Mouse (Mus musculus) midbrain, embryonic 14.5 days (tissue): Measurements from ENCODE around the gene Gas1. TPM values are rescaled to one million over a fixed set of nuclear protein-coding genes. Genes with fewer than 3 reads are reported as not detected.

Experiments
- ATAC-seq: fragments of 200-750 bp; cut with Nextera tagmentation; 2 replicates; pipeline ENCODE4 v1.8.0; 2017; ENCODE audit warnings: moderate number of reproducible peaks, moderate library complexity; ENCODE audit not compliant: low FRiP score, low TSS enrichment
- DNase-seq: peaks from one replicate; pipeline ENCODE4 v3.0.0-alpha.2; 2015
- H3K27ac ChIP-seq: fragments of 300-500 bp; sonication (generic); replicated peaks from 2 replicates; pipeline ENCODE4 v1.5.1; 2014; ENCODE audit warnings: mild to moderate bottlenecking, low read depth, low read length, moderate library complexity
- H3K27me3 ChIP-seq: fragments of 300-500 bp; sonication (generic); 2 replicates; pipeline ENCODE4 v1.6.1; 2014; ENCODE audit warnings: low read length, control low read depth, mixed read lengths; ENCODE audit not compliant: control insufficient read depth, insufficient read depth
- H3K36me3 ChIP-seq: fragments of 300-500 bp; sonication (generic); 2 replicates; pipeline ENCODE4 v1.6.1; 2014; ENCODE audit warnings: low read length, control low read depth; ENCODE audit not compliant: control insufficient read depth, insufficient read depth
- H3K4me1 ChIP-seq: fragments of 300-500 bp; sonication (generic); 2 replicates; pipeline ENCODE4 v1.6.1; 2014; ENCODE audit warnings: mild to moderate bottlenecking, antibody characterized with exemption, low read length, control low read depth; ENCODE audit not compliant: control insufficient read depth, insufficient read depth
- H3K4me2 ChIP-seq: fragments of 300-500 bp; sonication (generic); 2 replicates; pipeline ENCODE4 v1.6.1; 2014; ENCODE audit warnings: mild to moderate bottlenecking, low read length, moderate library complexity
- H3K4me3 ChIP-seq: fragments of 300-500 bp; sonication (generic); replicated peaks from 2 replicates; pipeline ENCODE4 v1.5.1; 2014; ENCODE audit warnings: low read depth, low read length
- H3K9ac ChIP-seq: fragments of 300-500 bp; sonication (generic); replicated peaks from 2 replicates; pipeline ENCODE4 v1.6.1; 2014; ENCODE audit warnings: mild to moderate bottlenecking, low read length, moderate library complexity
- H3K9me3 ChIP-seq: fragments of 300-500 bp; sonication (generic); 2 replicates; pipeline ENCODE4 v1.6.1; 2016; ENCODE audit warnings: low read length, control low read depth, mixed read lengths; ENCODE audit not compliant: control insufficient read depth
- WGBS: fragments of 180-500 bp; shearing (Covaris S2); extraction: QIAGEN DNeasy Blood & Tissue Kit; methylation state at CpG from one replicate; pipeline ENCODE4 v1.1.7; 2014; 5-methylcytosine and 5-hydroxymethylcytosine counted together
- polyA plus RNA-seq: library from polyadenylated mRNA; unstranded; fragments of >200 nt; fragmentation: Nextera tagmentation; extraction: Ambion mirVana; gene quantifications from 2 replicates; pipeline ENCODE4 v1.2.1, GENCODE M21; 2014

Gas1 gene
- polyA plus RNA-seq, 1 experiment from 2014 or later: 24.2 TPM

DNA sequence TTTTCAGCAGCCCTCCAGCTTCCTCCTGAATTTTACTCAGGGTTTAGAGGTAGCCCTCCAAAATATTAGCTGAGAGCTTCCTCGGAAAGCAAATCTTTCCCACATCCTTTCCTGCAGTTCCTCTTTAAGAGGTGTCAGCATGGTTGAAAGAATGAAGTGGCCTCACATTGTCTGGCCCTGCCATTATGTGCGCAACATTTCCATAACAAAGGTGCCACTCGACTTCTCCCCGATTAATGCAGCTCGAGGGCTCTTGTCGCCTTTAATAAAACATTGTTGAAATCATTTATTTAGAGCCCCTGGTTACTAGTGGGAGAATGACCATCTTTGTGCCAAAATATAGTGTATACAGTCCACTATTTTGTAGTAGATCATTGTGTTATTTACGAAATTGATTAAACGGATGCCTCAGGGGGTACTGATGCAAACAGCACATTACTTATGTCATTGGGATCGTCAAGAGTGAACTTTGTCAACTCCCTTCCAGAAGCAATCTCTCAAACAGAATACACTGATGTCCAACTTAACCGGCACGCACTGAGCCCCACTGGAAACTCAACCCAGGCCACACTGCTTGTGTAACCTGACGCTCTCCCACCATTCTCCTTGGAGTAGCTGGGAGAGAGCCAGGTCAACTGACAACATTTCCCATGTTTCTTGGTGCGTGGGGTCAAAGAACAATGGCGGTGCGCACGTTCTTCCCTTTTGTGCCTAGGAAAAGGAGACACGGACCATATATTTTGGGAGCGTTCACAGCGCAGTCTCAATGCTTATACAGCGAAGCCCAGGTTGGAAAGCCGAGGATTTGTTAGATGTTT lies 6.1 kb downstream of the Gas1 start:
- ATAC-seq (peak; percentile 40; the same call in 1 of the 2 replicates), DNase-seq (peak; percentile 73)

DNA sequence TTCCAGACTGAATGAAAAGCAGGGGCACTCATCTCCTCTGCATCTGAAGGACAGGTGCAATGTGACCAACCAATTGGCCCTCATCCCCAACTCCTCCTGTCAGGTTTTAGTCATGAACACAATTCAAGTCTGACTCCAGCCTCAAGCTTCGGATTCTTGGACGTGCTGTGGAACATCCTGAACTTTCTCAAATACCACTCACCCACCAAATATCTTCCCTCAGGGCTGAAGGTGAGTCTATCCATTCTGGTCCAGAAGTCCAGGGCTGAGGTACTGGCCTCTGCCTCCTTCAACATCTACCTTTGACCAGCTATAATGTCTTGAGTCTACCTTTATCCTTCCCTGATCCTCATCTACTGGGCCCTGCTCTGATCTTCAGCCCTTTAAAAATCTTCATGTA lies 8.1 kb downstream of the Gas1 start:
- 97% methylated on average over 2 of the region's 2 CpGs for WGBS
- H3K4me2 ChIP-seq: no peak overlapping the region
- peaks cover 9% of the 10 kb centered on the region; the same call in 1 of the 2 replicates for H3K27me3 ChIP-seq
- H3K36me3 ChIP-seq: no peaks in the 10 kb centered on the region
- H3K27ac ChIP-seq: no peak overlapping the region
- H3K4me1 ChIP-seq: peaks cover 25% of the 10 kb centered on the region
- ATAC-seq (no peak), DNase-seq (no peak)
- no peak overlapping the region for H3K9ac ChIP-seq
- no peaks in the 10 kb centered on the region for H3K9me3 ChIP-seq
- H3K4me3 ChIP-seq: no peak overlapping the region

More for the DNA sequence above, 6.1 kb downstream of the Gas1 start:
- 15% methylated on average over 21 of the region's 21 CpGs for WGBS
- no peaks in the 10 kb centered on the region for H3K36me3 ChIP-seq
- H3K27me3 ChIP-seq: peaks cover 9% of the 10 kb centered on the region; the same call in 1 of the 2 replicates
- no peak overlapping the region for H3K9ac ChIP-seq
- no peak overlapping the region for H3K4me3 ChIP-seq
- no peak overlapping the region; the same call in 1 of the 2 replicates for H3K27ac ChIP-seq
- peaks cover 38% of the 10 kb centered on the region for H3K4me1 ChIP-seq
- H3K4me2 ChIP-seq: peak overlapping the region; percentile 10; the same call in 1 of the 2 replicates
- H3K9me3 ChIP-seq: no peaks in the 10 kb centered on the region

DNA sequence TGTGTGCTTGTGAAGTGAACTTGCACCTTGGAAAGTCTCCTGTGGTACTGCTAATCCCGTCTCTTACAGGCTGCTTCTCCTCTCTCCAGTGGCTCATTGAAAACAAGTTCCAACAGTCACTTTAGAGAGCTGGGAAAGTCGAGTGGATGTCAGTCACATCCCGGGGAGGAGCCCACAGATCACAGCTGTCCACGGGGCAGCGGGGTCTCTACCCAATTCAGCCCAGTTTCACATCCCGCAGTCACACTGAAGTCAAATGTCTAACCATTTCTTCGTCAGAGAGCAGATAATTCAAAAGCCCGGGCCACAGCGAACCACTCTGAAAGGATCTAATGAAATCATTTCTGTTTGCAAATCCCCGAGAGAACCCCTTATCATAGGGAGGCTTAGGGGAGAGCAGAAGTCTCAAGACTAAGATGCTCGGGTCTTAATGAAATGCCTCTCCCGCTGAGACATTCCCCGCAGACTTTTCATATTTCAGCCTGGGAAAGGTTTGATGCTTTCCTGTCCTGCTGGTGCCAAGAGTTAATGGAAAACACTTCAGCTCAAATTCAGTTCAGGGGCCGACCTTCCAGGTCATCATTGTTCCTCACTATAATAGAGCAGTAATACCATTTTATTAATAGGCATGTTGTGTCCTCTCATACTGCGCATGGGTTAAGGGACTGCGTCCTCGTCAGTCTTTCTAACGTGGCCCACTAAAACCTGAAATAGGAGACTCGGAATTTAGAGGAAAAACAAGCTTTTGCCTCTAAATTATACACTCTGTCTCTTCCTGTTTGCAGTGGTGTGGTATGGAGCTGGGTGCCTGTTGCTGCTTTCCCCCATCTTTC lies 20.7 kb downstream of the Gas1 start:
- 4% methylated on average over 19 of the region's 19 CpGs for WGBS
- Histone ChIP-seq H3K4me3 (no peak overlapping the region), H3K36me3 (no peaks in the 10 kb centered on the region), H3K9ac (0 out of 2 replicates have a peak overlapping the region, but pooled peaks have one; percentile 9), H3K4me1 (peaks cover 12% of the 10 kb centered on the region; the same call in 1 of the 2 replicates), H3K27me3 (no peaks in the 10 kb centered on the region), H3K4me2 (peak overlapping the region; percentile 35), H3K9me3 (peaks cover 13% of the 10 kb centered on the region), H3K27ac (peak overlapping the region; percentile 41)
- DNase-seq (peak; percentile 65), ATAC-seq (peak; percentile 17; the same call in 1 of the 2 replicates)

DNA sequence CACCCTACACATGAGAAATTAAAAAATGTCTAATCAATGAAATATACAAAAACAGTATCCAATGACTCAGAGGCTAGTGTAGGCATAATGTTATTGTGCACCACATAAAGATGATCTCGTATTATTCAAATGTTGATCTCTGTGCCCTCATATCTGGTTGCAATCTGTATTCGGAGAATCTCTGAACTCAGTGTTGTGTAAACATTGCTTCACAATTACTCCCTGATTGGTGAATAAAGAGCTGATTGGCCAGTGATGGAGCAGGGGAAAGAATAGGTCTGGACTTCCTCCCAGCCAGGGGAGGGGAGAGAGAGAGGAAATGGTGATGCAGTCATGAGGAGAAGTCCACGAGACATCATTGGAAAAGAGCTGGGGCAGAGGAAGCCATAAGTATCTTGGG lies 23.0 kb downstream of the Gas1 start:
- DNase-seq (no peak), ATAC-seq (no peak)
- Histone ChIP-seq H3K27ac (no peak overlapping the region), H3K4me1 (peaks cover 12% of the 10 kb centered on the region; the same call in 1 of the 2 replicates), H3K9me3 (peaks cover 12% of the 10 kb centered on the region; the same call in 1 of the 2 replicates), H3K9ac (no peak overlapping the region), H3K27me3 (no peaks in the 10 kb centered on the region), H3K36me3 (no peaks in the 10 kb centered on the region), H3K4me3 (no peak overlapping the region), H3K4me2 (no peak overlapping the region)
- WGBS: 97% methylated on average over 3 of the region's 3 CpGs

DNA sequence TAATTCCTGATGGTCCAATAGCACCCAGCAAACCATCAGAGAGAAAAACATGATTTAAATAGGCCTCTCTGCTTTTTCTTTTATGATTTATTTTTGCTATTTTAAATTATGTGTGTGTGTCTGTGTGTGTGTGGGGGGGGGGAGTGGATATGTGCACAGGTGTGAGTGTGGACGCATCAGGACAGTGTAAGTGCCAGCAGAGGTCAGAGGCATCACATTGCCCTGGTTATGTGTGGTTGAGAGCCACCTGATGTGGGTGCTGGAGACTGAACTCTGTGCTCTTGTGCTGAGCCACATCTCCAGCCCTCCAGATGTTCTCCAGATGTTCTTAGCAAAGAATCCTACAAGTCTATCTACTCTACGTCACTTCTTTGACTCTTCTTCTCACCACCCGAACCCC lies 28.9 kb downstream of the Gas1 start:
- H3K4me2 ChIP-seq: no peak overlapping the region
- H3K4me1 ChIP-seq: peaks cover 21% of the 10 kb centered on the region
- H3K27ac ChIP-seq: peak overlapping the region; percentile 80; the same call in 1 of the 2 replicates
- H3K9ac ChIP-seq: no peak overlapping the region
- H3K36me3 ChIP-seq: no peaks in the 10 kb centered on the region
- peaks cover 6% of the 10 kb centered on the region; the same call in 1 of the 2 replicates for H3K9me3 ChIP-seq
- ATAC-seq (no peak), DNase-seq (no peak)
- 80% methylated on average over 3 of the region's 3 CpGs for WGBS
- H3K4me3 ChIP-seq: no peak overlapping the region
- H3K27me3 ChIP-seq: no peaks in the 10 kb centered on the region

DNA sequence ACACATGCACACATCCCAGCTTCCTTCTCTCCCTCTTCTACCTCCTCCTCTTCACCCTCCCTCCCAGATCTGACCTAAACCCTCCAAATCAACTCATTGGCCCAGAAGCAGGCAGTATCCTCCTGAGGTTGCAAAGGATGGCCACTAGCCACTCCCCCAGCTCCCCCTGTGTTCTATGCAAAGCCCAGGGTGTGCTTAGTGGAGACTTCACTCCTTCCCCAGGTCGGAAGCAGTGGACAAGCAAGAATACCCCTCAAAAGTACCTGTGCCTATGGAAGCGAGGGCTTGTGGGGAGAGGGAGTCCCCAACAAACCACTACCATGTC lies 29.3 kb downstream of the Gas1 start:
- Histone ChIP-seq H3K27ac (peak overlapping the region; percentile 80), H3K36me3 (no peaks in the 10 kb centered on the region), H3K4me3 (no peak overlapping the region), H3K9ac (no peak overlapping the region), H3K27me3 (no peaks in the 10 kb centered on the region), H3K9me3 (peaks cover 6% of the 10 kb centered on the region; the same call in 1 of the 2 replicates), H3K4me2 (peak overlapping the region; percentile 54), H3K4me1 (peaks cover 21% of the 10 kb centered on the region)
- DNase-seq (no peak), ATAC-seq (no peak; the same call in 1 of the 2 replicates)
- 28% methylated on average over 2 of the region's 2 CpGs for WGBS

DNA sequence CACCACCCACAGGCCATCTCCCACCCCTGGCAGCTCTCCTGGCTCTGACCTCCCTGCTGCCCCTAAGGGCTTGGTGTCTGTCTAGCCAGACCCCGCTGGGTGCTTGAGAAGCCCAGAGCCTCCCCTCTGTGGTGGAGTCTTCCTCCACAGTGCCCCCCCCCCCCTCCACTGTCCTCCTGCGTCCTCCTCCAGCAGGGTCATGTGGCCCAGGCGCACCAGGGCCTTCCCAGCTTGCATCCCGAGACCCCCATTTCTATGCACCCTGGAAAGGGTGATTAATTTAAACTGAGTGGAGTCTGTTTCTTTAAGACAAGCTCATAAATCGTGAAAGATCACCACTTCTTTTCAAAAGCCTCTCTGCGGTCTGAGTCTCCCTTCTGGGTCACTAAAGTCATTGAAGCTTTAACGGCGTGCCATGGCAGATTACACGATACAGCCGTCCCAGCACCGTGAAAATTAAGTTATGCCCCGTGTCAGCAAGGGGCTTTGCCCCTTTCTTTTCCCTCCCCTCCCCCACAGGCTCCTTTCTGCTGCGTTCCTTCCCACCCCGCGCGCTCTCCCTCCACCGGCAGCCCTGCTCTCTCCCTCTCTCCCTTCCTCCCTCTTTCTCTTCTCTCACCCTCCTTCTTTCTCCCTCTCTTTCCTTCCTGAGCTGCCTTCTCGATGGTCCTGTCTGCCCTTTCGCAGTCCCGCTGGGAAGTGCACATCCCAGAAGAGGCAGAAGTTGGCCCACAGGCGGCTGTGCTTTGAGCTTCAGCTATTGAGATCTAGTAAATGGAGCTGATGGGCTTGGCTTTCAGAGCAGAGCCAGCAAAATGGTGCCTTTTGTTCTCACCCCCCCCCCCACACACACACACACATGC lies 29.9 kb downstream of the Gas1 start:
- ATAC-seq (peak; percentile 84), DNase-seq (peak; percentile 85)
- Histone ChIP-seq H3K27me3 (no peaks in the 10 kb centered on the region), H3K9me3 (peaks cover 6% of the 10 kb centered on the region; the same call in 1 of the 2 replicates), H3K4me3 (peak overlapping the region; percentile 22), H3K36me3 (no peaks in the 10 kb centered on the region), H3K4me2 (peak overlapping the region; percentile 54), H3K4me1 (peaks cover 21% of the 10 kb centered on the region), H3K9ac (peak overlapping the region; percentile 13; the same call in 1 of the 2 replicates), H3K27ac (peak overlapping the region; percentile 80)
- WGBS: under 1% methylated on average over 21 of the region's 21 CpGs

DNA sequence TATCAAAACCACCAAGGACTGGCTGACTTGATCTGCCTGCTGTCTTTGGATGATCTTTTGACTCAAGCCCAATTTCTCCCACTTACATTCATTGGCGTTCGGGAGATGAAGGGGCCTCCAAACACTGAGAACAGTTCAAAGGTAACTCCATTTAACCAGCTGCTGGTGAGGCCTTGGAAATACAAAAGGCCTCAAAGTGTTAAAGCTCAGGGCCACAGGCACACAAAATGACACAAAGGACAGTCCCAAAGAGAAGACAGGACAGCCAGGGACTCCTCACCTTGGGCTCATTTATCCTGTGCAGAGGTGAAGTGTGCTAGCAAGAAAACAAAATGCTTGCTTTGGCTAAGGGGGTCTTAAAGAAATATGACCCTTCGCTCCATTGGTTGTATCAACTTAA lies 30.9 kb downstream of the Gas1 start:
- ATAC-seq: no peak
- Histone ChIP-seq H3K9me3 (no peaks in the 10 kb centered on the region), H3K4me1 (peaks cover 21% of the 10 kb centered on the region), H3K4me3 (no peak overlapping the region), H3K4me2 (0 out of 2 replicates have a peak overlapping the region, but pooled peaks have one; percentile 11), H3K36me3 (no peaks in the 10 kb centered on the region), H3K9ac (no peak overlapping the region), H3K27me3 (no peaks in the 10 kb centered on the region), H3K27ac (no peak overlapping the region; the same call in 1 of the 2 replicates)
- DNase-seq: no peak
- WGBS: 25% methylated on average over 3 of the region's 3 CpGs
